Mouse (Mus musculus): ENCODE data around the gene Podxl2.
A peak's percentile ranks its signal among the peaks of the same experiment; 100 is the strongest.

Gene Podxl2

DNA sequence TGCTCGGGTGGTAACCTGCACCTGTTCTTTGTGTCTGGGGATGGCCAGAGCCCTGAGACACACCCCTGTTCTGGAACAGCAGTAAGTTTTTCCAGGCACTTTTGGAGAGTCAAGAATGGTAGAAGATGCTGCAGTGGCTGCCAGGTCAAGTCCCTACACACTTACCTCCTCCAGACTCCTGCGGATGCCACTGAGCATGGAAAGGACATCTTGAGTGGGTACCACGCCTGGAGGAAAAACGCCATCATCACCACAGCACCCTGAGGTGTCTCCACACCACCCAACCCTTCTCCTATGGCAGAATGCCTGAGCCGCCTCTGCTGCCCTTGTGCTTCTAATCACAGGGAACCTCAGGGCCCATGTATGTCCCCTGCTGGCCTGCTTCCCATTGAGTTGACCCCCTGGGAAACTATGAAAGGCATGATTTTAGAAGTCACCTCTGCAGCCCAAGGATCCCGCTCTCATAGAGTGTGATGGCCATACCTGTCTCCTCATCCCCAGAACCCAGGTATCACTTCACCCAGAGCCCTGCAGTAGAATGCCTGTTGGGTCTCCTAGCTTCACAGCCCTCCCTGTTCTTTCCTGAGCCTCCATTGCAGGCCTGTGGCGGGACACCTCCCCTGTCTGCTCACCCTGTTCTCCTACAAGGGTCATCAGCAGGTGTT, 29.8 kb downstream of the Podxl2 start:
- DNase-seq (ENCODE audit: low spot score in 2 of 2) = no peak

DNA sequence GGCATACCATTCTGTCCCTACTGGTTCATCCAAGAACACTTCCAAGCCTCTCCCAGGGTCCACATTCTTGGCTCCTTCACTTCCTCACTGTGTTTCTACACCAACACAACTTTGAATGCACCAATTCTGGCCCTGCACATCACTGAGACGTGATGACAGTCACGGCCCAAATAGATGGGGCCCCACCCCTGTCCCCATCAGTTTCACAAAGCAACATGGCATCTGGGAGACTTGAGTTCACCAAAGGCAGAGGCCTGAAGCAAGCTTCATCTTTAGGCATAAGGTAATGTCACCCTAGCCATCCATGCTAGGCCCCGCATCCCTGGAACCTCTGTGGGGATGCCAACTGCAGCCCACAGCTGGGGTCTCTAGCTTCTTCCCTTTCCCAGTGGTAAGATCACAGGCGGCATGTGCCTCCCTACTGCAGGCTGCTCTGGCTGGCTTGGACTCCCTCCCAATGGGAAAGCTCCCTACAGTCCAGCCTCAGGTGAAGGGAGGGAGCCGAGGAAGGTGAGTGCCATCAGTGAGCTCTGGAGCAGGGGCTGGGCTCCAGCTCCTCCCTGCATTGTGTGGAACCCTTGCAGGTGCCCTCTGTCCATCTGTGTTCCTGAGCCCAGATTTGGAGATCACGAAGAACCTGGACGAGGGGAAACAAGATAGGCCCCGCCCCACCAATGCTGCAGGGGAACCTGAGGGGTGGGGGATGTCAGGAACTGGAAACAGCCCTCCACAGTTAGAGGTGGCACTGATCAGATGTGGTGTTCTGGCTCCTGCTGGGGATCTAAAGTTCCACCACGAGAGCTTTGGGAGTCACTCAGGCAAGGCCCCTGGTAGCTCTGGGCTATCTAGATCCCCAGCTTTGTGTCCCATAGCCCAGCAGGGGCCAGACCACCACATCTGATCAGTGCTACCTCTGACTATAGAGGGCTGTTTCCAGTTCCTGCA, 30.8 kb downstream of the Podxl2 start:
- no peak for DNase-seq (ENCODE audit: low spot score in 2 of 2)

GRCm38 (mm10) chr6:88843241-88843640, 31.6 kb downstream of the Podxl2 start:
- DNase-seq (ENCODE audit: low spot score in 2 of 2) = no peak

DNA sequence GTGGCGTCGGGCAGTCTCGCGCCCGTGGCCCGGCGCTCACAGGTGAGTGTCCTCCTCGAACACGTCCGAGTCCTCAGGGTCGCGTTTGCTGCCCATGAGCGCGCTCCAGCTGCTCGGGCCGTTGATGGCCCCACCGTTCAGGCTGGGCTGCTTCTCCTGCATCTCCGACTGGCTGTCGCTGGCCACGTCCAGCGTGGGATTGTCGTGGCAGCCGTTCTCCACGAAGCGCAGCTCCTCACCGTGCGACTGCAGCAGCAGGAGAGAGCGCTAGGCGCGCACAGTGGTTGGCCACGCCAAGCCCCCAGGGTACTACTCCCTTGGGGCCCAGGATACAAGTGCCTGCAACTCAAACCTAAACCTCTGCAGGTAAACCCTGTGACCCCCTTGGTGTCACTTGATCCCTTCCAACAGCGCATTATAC, 32.1 kb downstream of the Podxl2 start:
- peak in 1 of 2 experiments; percentile 51 for DNase-seq (ENCODE audit: low spot score in 2 of 2)

GRCm38 (mm10) chr6:88841781-88842689, 32.8 kb downstream of the Podxl2 start, which contains the start of gene Abtb1:
TSS of gene Abtb1 (minus strand) at chr6:88841984.
- peak; percentile 93 to 98 for DNase-seq (ENCODE audit: low spot score in 2 of 2)

DNA sequence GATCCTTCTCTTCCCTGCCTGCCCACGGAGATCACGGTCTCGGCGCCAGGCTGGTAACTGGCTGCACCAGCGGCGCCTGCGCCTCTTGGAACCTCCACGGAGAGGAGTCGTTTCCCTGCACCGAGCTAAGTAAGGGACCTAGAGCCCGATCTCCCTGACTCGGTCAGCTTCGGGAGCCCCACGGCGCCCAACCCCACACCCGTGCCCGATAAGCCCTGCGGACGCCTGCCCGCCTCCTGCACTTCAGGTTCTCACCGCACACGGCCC, 33.4 kb downstream of the Podxl2 start:
- DNase-seq (ENCODE audit: low spot score in 2 of 2) = no peak

DNA sequence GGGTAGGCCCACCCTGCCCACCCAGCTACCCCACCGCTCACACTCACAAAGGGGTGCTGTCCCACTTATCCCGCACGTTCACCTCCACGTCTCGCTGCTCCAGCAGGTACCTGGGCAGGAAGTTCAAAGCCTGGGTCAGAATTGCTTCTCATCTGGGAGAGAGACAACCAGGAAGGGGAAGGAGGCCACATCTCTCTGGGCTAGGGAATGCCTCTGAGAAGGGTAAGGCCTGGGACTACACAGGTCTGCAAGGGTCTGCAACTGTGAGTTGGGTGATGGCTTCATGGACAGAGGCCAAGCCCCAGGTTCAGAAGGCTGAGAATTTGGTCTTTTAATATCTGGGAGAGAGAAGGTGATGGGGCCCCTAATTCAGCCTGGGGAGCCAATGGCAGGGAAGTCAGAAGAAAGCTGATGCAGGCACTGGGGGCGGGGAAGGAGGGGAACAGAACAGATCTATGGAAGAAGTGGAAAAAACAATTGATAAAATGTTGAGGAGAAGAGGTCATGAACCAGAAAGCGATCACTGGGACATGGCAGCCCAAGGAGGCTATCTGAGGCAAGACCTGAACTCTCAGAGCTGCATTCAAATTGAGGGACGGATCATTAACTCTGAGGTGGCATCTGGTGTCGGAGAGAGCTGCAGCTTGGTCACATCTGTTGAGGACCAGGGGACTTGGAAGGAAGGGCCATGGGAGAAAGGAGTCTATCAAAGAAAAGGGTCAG, 33.9 kb downstream of the Podxl2 start:
- DNase-seq (ENCODE audit: low spot score in 2 of 2) = no peak

- no peak for DNase-seq (ENCODE audit: low spot score in 2 of 2)
Observed at GRCm38 (mm10) chr6:88840211-88840610, 34.6 kb downstream of the Podxl2 start.

- no peak for DNase-seq (ENCODE audit: low spot score in 2 of 2)
Observed at GRCm38 (mm10) chr6:88839135-88839970, 35.5 kb downstream of the Podxl2 start.

DNA sequence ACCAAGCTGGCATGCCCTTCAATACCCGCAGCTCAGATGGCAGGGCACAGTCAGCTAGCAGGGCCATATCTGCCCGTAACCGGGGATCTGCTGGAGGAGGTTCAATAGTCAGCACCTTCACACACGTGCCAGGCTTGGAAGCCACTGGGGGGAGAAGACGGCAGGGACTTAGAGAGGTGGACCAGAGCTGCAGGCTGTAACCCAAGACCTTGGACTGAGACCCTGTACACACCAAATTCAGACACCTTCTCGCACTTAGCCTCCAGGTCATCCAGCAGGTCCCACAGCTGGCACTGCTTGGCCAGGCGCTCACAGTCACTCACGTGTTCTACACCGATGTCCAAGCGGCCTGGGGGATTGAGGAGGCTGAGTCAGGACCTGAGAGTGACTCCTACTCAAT, 36.2 kb downstream of the Podxl2 start:
- DNase-seq (ENCODE audit: low spot score in 2 of 2) = no peak

- DNase-seq (ENCODE audit: low spot score in 2 of 2) = no peak
Observed at GRCm38 (mm10) chr6:88837999-88838398, 36.8 kb downstream of the Podxl2 start.

DNA sequence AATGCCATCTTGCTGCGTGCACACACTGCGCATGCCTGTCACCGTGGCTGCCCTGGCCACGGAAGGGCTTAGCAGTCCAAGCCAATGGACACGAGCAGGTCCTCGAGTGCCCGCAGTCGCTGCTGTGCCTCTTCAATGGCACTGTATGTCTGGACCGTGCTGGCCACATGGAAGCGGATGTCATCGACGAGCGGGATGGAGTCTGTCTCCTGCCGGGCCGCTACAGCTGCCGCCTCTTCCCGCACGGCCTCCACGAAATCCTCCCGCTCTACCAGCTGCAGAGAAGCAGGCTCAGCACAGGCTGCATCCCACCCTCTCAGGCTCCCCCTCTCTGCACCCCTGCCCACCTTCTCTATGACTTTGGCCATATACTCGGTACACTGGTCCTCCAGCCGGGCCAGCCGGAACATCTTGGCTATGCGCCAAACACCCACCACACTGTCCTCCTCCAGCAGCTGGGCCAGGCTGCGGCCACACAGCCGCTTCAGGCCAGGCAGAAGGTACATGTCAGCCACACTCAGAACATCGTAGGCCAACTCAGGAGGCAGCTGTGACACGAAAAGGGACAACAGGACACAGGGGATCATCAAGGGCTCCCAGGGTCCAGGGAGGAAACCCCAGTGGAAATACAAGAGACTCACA, 38.5 kb downstream of the Podxl2 start:
- DNase-seq (ENCODE audit: low spot score in 2 of 2) = no peak

DNA sequence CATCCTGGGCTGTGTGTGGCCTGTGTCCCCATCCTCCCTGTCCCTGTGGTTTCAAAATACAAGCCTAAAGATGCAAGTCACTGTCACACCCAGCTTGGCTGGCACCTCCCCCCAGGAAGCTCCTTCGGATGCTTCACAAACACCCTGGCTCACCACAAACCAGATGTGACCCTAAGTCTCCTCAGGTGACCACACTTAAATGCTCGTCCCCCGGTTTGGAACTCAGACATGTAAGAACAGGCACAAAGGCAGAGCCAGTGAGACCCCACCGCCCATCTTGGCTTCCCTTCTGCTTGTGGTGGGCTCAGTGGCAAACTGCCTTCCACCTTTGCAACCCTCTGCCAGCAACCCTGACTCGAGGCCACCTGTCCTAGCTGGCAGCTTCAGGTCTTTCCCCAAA, 39.8 kb downstream of the Podxl2 start:
- no peak for DNase-seq (ENCODE audit: low spot score in 2 of 2)

DNA sequence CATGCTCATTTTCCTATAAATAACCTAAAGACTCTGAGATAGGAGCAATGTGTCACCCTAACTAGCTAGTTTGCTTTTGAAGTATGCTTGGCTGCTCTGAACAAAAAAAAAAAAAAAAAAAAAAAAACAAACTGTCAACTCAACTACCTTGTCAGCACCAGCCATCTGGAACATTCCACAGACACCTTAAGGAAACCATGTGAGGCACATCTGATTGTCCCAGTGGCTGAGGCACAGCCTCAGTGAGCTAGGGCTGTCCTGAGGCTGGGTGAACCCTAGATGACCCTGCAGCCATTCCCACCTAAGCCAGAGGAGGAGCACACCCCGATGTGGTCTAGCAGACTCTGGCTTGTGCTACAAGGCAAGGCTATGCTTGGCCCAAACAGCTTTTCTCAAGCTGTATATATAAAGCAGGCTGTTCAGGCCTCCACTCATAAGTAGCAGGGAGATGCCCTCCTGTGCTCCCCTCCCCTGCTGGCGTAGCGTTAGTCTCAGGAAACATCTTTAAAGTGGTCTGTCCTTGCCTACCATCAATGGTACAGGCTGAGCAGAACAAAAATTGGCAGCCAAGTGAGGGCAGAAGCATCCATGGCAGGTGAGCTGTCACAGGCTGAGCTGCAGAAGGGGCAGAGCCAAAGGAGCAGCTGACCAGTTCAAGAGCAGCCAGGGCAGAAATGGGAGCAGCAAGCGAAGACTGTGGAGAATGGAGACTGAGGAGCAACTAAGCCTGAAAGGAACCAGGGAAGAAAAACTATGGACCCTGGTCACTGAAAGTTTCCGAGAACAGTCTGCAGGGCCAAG, 41.3 kb downstream of the Podxl2 start:
- DNase-seq (ENCODE audit: low spot score in 2 of 2) = no peak

DNA sequence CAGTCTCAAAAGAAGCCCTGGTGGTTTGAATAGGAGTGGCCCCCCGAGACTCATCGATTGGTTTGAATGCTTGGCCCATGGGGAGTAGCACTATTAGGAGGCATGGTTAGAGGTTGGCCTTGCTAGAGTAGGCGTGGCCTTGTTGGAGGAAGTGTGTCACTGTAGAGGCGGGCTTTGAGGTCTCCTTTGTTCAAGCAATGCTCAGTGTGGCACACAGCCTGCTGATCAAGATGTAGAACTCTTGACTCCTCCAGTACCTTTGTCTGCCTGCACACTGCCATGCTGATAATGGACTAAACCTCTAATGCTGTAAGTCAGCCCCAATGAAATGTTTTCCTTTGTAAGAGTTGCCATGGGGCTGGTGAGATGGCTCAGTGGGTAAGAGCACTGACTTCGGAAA, 42.2 kb downstream of the Podxl2 start:
- DNase-seq (ENCODE audit: low spot score in 2 of 2) = no peak

- DNase-seq (ENCODE audit: low spot score in 2 of 2) = no peak
Observed at GRCm38 (mm10) chr6:88831456-88831855, 43.4 kb downstream of the Podxl2 start.

DNA sequence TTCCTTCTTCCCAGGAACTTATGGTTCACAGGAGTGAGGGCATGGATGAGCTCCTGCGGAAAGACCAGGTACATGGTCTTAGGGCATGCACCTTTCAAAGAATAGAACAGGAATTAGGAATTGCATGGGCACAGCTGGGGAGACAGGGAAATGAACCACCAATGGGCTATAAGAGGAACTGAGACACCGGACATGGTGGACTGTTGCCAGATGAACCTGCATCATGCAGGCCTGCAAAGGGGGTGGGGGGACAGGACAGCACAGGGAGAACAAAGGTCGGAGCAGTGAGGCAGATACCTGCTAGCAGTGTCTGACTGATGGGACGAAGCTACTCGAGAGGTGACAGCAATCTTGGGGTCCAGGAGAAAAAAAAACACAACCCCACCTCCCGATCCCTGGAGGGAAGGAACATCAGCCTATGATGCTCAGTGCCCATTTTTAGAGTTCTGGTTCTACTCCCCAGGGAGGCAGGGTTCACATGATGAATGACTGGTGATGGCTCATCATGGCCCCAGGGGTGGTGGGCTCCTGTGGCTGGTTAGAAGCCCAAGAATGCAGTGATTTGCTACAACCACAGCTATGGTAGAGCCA, 44.6 kb downstream of the Podxl2 start:
- no peak for DNase-seq (ENCODE audit: low spot score in 2 of 2)

- no peak for DNase-seq (ENCODE audit: low spot score in 2 of 2)
Observed at GRCm38 (mm10) chr6:88829579-88829978, 45.3 kb downstream of the Podxl2 start.
